Mouse (Mus musculus) ES-E14 (cell line): ENCODE data around the gene Pdcd5.

Experiments used
- CHD2 ChIP-seq: IDR thresholded peaks from 2 replicates; pipeline ENCODE4 v1.6.1; 2014; ENCODE audit warnings: mild to moderate bottlenecking, low read depth, low read length, inconsistent platforms
- HCFC1 ChIP-seq: IDR thresholded peaks from 2 replicates; pipeline ENCODE4 v1.6.1; 2012; ENCODE audit warnings: low read length, inconsistent platforms, borderline replicate concordance; ENCODE audit not compliant: insufficient read depth
- ZC3H11A ChIP-seq: IDR thresholded peaks from 2 replicates; pipeline ENCODE4 v1.6.1; 2012; ENCODE audit warnings: low read depth, mild to moderate bottlenecking, inconsistent platforms, low read length, borderline replicate concordance

DNA sequence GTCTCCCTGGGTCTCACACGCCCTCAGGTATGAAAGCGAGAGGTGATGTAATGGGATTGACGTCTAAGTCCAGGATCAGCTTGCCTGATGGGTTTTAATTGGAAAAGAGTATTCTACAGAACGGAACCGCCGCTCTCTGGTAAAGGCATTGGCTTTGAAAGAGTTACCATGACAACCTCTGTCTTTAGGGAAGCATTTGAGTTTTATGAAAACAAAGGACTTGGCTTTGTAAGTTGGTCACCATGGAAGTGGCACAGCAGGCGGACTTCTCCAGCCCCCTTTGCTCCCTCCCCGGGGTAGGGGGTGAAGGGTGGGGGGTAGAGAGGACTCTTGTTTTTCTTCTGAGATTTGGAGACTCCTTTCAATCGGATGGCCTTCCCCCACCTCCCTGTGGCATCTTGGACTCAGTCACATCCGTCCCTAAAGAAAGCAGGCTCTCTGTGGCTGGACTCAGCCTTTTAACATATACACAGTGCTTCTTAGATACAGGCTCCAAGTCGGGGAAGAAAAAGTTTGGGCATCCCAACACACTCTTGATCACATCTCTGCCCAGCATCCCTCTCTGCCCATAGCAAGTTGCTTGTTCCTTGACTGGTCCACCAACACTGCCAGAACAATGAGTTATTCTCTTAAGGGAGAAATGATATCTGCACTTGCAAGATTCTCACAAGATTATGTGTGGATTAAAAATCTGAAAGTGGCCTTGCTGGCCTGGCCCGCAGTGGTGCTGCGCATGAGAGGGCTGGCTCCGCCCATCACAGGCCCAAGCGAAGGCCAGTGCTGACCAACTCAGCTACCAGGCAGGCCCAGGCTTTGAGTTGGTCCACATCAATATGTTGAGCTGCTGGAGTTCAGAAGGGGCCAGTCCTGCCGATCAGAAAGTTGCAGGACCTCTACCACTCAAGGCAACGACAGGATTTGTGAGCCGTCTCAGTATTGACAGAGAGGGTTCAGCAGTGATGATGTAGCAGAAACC lies 21.0 kb upstream of the Pdcd5 start:
- TF ChIP-seq HCFC1 (no peak), ZC3H11A (no peak), CHD2 (no peak)
